Mouse (Mus musculus): ENCODE results near the gene Acsl5. TPM values are rescaled to one million over a fixed set of nuclear protein-coding genes. Genes with fewer than 3 reads are reported as not detected.
A peak's percentile ranks its signal among the peaks of the same experiment; 100 is the strongest.

Acsl5 gene
- polyA plus RNA-seq, 1 experiment from 2014 or later = 35.8 TPM

GRCm38 (mm10) chr19:55216876-55217275 lies 34.9 kb upstream of the Acsl5 start:
- Histone ChIP-seq H3K4me3 (ENCODE audit: low read depth, low read length) (no peak overlapping the region), H3K27me3 (ENCODE audit: control insufficient read depth, insufficient read depth, low read length) (no peaks in the 10 kb centered on the region), H3K4me2 (no peak overlapping the region), H3K27ac (ENCODE audit: low read depth, low read length) (no peak overlapping the region), H3K4me1 (ENCODE audit: control insufficient read depth, insufficient read depth, low read length) (peaks cover 5% of the 10 kb centered on the region; the same call in 1 of the 2 replicates), H3K36me3 (ENCODE audit: control insufficient read depth, insufficient read depth, low read length) (no peaks in the 10 kb centered on the region), H3K9me3 (replicated peaks; ENCODE audit: control insufficient read depth, low read length) (no peaks in the 10 kb centered on the region), H3K9ac (ENCODE audit: low read depth, low read length) (no peak overlapping the region)
- ATAC-seq (replicated peaks; ENCODE audit: insufficient number of reproducible peaks, low FRiP score, low TSS enrichment) = no peak
- 85% methylated on average over 4 of the region's 4 CpGs for WGBS (ENCODE audit: insufficient replicate concordance)

DNA sequence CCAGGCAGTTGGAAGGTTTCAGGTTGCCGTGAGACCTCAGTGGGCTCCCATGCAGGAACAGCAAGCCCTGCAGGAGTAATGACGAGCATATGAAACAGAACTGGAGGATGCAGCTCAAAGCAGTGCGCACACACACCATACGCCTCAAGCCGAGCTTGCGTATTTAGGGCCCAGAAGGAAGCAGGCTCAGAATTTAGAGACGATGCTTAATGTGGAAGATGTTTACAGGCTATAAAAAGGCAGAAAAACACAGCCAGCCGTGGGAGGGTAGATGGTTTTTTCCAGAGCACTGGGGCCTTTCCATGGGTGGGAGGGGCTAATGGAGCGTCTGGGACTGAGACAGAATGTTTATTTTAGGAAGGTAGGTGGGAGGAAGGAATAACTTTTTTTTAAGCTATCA lies 34.4 kb upstream of the Acsl5 start:
- H3K4me1 ChIP-seq (ENCODE audit: control insufficient read depth, insufficient read depth, low read length) = peaks cover 5% of the 10 kb centered on the region; the same call in 1 of the 2 replicates
- ATAC-seq (replicated peaks; ENCODE audit: insufficient number of reproducible peaks, low FRiP score, low TSS enrichment) = no peak
- no peak overlapping the region for H3K27ac ChIP-seq (ENCODE audit: low read depth, low read length)
- no peaks in the 10 kb centered on the region for H3K36me3 ChIP-seq (ENCODE audit: control insufficient read depth, insufficient read depth, low read length)
- H3K4me3 ChIP-seq (ENCODE audit: low read depth, low read length) = no peak overlapping the region
- 66% methylated on average over 9 of the region's 9 CpGs for WGBS (ENCODE audit: insufficient replicate concordance)
- no peaks in the 10 kb centered on the region for H3K27me3 ChIP-seq (ENCODE audit: control insufficient read depth, insufficient read depth, low read length)
- H3K9me3 ChIP-seq (replicated peaks; ENCODE audit: control insufficient read depth, low read length) = no peaks in the 10 kb centered on the region
- H3K9ac ChIP-seq (ENCODE audit: low read depth, low read length) = no peak overlapping the region
- no peak overlapping the region for H3K4me2 ChIP-seq

DNA sequence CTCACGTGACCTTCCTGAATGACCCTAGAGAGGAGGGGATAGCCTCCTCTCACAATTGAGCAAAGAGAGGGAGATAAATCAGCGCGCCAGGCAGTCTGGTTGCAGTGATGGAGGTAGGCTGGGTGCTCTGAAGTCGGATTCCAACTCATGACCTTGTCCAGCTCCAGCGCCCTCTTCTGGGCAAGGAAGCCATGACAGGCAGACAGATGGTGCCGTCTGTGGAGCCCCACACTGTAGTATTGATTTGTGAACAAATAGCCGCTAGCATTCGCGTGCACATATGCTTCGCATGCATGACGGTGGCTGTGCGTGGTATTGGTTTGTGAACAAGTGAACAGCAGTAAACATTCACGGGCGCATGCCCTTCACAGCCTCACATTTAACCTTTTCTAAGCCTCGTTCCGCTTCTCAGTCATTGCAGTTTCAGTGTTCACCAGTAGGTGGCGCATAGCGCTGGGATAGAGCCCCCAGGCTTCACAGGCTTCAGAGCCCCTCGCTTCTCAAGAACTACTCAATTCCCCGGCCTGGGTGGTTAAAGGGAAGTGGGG lies 33.5 kb upstream of the Acsl5 start:
- no peaks in the 10 kb centered on the region for H3K36me3 ChIP-seq (ENCODE audit: control insufficient read depth, insufficient read depth, low read length)
- peak overlapping the region; percentile 62 for H3K9ac ChIP-seq (ENCODE audit: low read depth, low read length)
- H3K9me3 ChIP-seq (replicated peaks; ENCODE audit: control insufficient read depth, low read length) = no peaks in the 10 kb centered on the region
- 2% methylated on average over 20 of the region's 20 CpGs for WGBS (ENCODE audit: insufficient replicate concordance)
- peak overlapping the region; percentile 52 for H3K4me3 ChIP-seq (ENCODE audit: low read depth, low read length)
- H3K4me2 ChIP-seq = peak overlapping the region; percentile 88
- H3K27me3 ChIP-seq (ENCODE audit: control insufficient read depth, insufficient read depth, low read length) = no peaks in the 10 kb centered on the region
- peak; percentile 51 for ATAC-seq (replicated peaks; ENCODE audit: insufficient number of reproducible peaks, low FRiP score, low TSS enrichment)
- peaks cover 5% of the 10 kb centered on the region; the same call in 1 of the 2 replicates for H3K4me1 ChIP-seq (ENCODE audit: control insufficient read depth, insufficient read depth, low read length)
- H3K27ac ChIP-seq (ENCODE audit: low read depth, low read length) = no peak overlapping the region

- H3K36me3 ChIP-seq (ENCODE audit: control insufficient read depth, insufficient read depth, low read length) = no peaks in the 10 kb centered on the region
- peak overlapping the region; percentile 88 for H3K4me2 ChIP-seq
- peaks cover 5% of the 10 kb centered on the region; the same call in 1 of the 2 replicates for H3K4me1 ChIP-seq (ENCODE audit: control insufficient read depth, insufficient read depth, low read length)
- H3K4me3 ChIP-seq (ENCODE audit: low read depth, low read length) = peak overlapping the region; percentile 52
- 10% methylated on average over 12 of the region's 12 CpGs for WGBS (ENCODE audit: insufficient replicate concordance)
- no peak overlapping the region for H3K27ac ChIP-seq (ENCODE audit: low read depth, low read length)
- H3K27me3 ChIP-seq (ENCODE audit: control insufficient read depth, insufficient read depth, low read length) = no peaks in the 10 kb centered on the region
- peak; percentile 23; the same call in 1 of the 2 replicates for ATAC-seq (replicated peaks; ENCODE audit: insufficient number of reproducible peaks, low FRiP score, low TSS enrichment)
- H3K9ac ChIP-seq (ENCODE audit: low read depth, low read length) = peak overlapping the region; percentile 62
- no peaks in the 10 kb centered on the region for H3K9me3 ChIP-seq (replicated peaks; ENCODE audit: control insufficient read depth, low read length)
Measured at GRCm38 (mm10) chr19:55218741-55219221, 33.0 kb upstream of the Acsl5 start.

DNA sequence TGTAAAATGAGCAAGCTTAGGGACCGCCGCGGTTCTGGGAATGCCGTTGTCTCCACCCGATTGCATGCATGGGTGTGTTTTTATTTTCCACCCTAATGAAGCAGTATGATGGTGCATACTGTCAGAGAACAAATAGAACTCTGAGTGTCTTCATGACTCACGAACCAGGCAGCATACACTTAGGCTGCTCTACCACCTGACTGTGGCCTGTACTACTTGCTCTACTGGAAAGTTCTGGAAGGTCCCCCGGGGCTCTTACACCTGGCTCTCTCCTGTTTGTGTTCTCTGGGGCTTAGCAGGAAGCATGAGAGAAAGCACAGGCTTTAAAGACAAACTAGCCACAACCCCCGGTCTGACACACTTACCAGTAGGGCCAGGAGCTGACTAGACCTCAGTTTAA lies 32.4 kb upstream of the Acsl5 start:
- H3K9ac ChIP-seq (ENCODE audit: low read depth, low read length) = no peak overlapping the region; the same call in 1 of the 2 replicates
- H3K9me3 ChIP-seq (replicated peaks; ENCODE audit: control insufficient read depth, low read length) = no peaks in the 10 kb centered on the region
- no peaks in the 10 kb centered on the region for H3K36me3 ChIP-seq (ENCODE audit: control insufficient read depth, insufficient read depth, low read length)
- no peak overlapping the region for H3K27ac ChIP-seq (ENCODE audit: low read depth, low read length)
- no peak for ATAC-seq (replicated peaks; ENCODE audit: insufficient number of reproducible peaks, low FRiP score, low TSS enrichment)
- peaks cover 5% of the 10 kb centered on the region; the same call in 1 of the 2 replicates for H3K4me1 ChIP-seq (ENCODE audit: control insufficient read depth, insufficient read depth, low read length)
- WGBS (ENCODE audit: insufficient replicate concordance) = 59% methylated on average over 8 of the region's 8 CpGs
- H3K27me3 ChIP-seq (ENCODE audit: control insufficient read depth, insufficient read depth, low read length) = no peaks in the 10 kb centered on the region
- H3K4me2 ChIP-seq = peak overlapping the region; percentile 88; the same call in 1 of the 2 replicates
- peak overlapping the region; percentile 52; the same call in 1 of the 2 replicates for H3K4me3 ChIP-seq (ENCODE audit: low read depth, low read length)

GRCm38 (mm10) chr19:55221208-55221607 lies 30.5 kb upstream of the Acsl5 start:
- Histone ChIP-seq H3K4me1 (ENCODE audit: control insufficient read depth, insufficient read depth, low read length) (peaks cover 5% of the 10 kb centered on the region; the same call in 1 of the 2 replicates), H3K9me3 (replicated peaks; ENCODE audit: control insufficient read depth, low read length) (no peaks in the 10 kb centered on the region), H3K9ac (ENCODE audit: low read depth, low read length) (no peak overlapping the region), H3K4me2 (no peak overlapping the region), H3K27me3 (ENCODE audit: control insufficient read depth, insufficient read depth, low read length) (no peaks in the 10 kb centered on the region), H3K27ac (ENCODE audit: low read depth, low read length) (no peak overlapping the region), H3K4me3 (ENCODE audit: low read depth, low read length) (no peak overlapping the region), H3K36me3 (ENCODE audit: control insufficient read depth, insufficient read depth, low read length) (no peaks in the 10 kb centered on the region)
- no peak for ATAC-seq (replicated peaks; ENCODE audit: insufficient number of reproducible peaks, low FRiP score, low TSS enrichment)
- whole genome bisulfite sequencing (ENCODE audit: insufficient replicate concordance) = 79% methylated on average over 6 of the region's 6 CpGs

GRCm38 (mm10) chr19:55222268-55222667 lies 29.5 kb upstream of the Acsl5 start:
- Histone ChIP-seq H3K9me3 (replicated peaks; ENCODE audit: control insufficient read depth, low read length) (no peaks in the 10 kb centered on the region), H3K4me1 (ENCODE audit: control insufficient read depth, insufficient read depth, low read length) (peaks cover 5% of the 10 kb centered on the region; the same call in 1 of the 2 replicates), H3K27me3 (ENCODE audit: control insufficient read depth, insufficient read depth, low read length) (no peaks in the 10 kb centered on the region), H3K4me2 (no peak overlapping the region), H3K36me3 (ENCODE audit: control insufficient read depth, insufficient read depth, low read length) (no peaks in the 10 kb centered on the region), H3K9ac (ENCODE audit: low read depth, low read length) (no peak overlapping the region), H3K4me3 (ENCODE audit: low read depth, low read length) (no peak overlapping the region), H3K27ac (ENCODE audit: low read depth, low read length) (no peak overlapping the region)
- WGBS (ENCODE audit: insufficient replicate concordance) = 84% methylated on average over 9 of the region's 9 CpGs
- no peak for ATAC-seq (replicated peaks; ENCODE audit: insufficient number of reproducible peaks, low FRiP score, low TSS enrichment)

- no peaks in the 10 kb centered on the region for H3K27me3 ChIP-seq (ENCODE audit: control insufficient read depth, insufficient read depth, low read length)
- H3K4me3 ChIP-seq (ENCODE audit: low read depth, low read length) = no peak overlapping the region
- no peak for ATAC-seq (replicated peaks; ENCODE audit: insufficient number of reproducible peaks, low FRiP score, low TSS enrichment)
- H3K4me1 ChIP-seq (ENCODE audit: control insufficient read depth, insufficient read depth, low read length) = peaks cover 4% of the 10 kb centered on the region; the same call in 1 of the 2 replicates
- no peak overlapping the region for H3K4me2 ChIP-seq
- no peak overlapping the region for H3K9ac ChIP-seq (ENCODE audit: low read depth, low read length)
- WGBS (ENCODE audit: insufficient replicate concordance) = 70% methylated on average over 5 of the region's 5 CpGs
- H3K36me3 ChIP-seq (ENCODE audit: control insufficient read depth, insufficient read depth, low read length) = no peaks in the 10 kb centered on the region
- H3K27ac ChIP-seq (ENCODE audit: low read depth, low read length) = no peak overlapping the region
- no peaks in the 10 kb centered on the region for H3K9me3 ChIP-seq (replicated peaks; ENCODE audit: control insufficient read depth, low read length)
Measured at GRCm38 (mm10) chr19:55226621-55227020, 25.1 kb upstream of the Acsl5 start.

DNA sequence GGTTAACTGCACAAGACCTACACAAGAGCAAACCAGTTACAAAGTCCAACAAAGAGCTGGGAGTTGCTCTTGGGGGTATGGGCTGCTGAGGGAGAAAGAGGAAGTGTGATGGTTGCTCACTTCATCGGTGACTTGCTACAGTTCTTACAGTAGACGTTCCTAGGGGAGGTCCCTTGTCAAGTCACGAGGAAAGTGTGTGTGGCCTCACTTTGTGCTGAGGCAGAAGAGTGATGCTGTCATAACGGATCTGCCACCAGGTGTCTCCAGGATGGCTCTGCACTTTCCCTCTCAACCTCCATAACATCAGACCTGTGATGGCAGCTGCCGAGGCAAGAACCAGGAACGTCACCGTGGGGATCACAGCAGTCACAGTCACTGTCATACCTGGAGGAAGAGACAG lies 24.6 kb upstream of the Acsl5 start:
- no peaks in the 10 kb centered on the region for H3K27me3 ChIP-seq (ENCODE audit: control insufficient read depth, insufficient read depth, low read length)
- H3K4me1 ChIP-seq (ENCODE audit: control insufficient read depth, insufficient read depth, low read length) = peaks cover 4% of the 10 kb centered on the region; the same call in 1 of the 2 replicates
- no peak overlapping the region for H3K4me3 ChIP-seq (ENCODE audit: low read depth, low read length)
- no peaks in the 10 kb centered on the region for H3K36me3 ChIP-seq (ENCODE audit: control insufficient read depth, insufficient read depth, low read length)
- 72% methylated on average over 7 of the region's 7 CpGs for whole genome bisulfite sequencing (ENCODE audit: insufficient replicate concordance)
- H3K9me3 ChIP-seq (replicated peaks; ENCODE audit: control insufficient read depth, low read length) = no peaks in the 10 kb centered on the region
- no peak overlapping the region for H3K9ac ChIP-seq (ENCODE audit: low read depth, low read length)
- no peak overlapping the region for H3K27ac ChIP-seq (ENCODE audit: low read depth, low read length)
- no peak for ATAC-seq (replicated peaks; ENCODE audit: insufficient number of reproducible peaks, low FRiP score, low TSS enrichment)
- H3K4me2 ChIP-seq = no peak overlapping the region
